Mouse (Mus musculus) G1E (cell line): Measurements from ENCODE around the gene Eif2ak3. TPM values are rescaled to one million over a fixed set of nuclear protein-coding genes. Genes with fewer than 3 reads are reported as not detected.

Source experiments
- ATAC-seq: 2 replicates; pipeline ENCODE4 v1.8.0; 2016; ENCODE audit warnings: mild to moderate bottlenecking; ENCODE audit not compliant: insufficient number of reproducible peaks, poor library complexity, low FRiP score, severe bottlenecking; ENCODE audit errors: extremely low read depth
- DNase-seq: peaks from one replicate; pipeline ENCODE4 v3.0.0; 2012; ENCODE audit warnings: low spot score
- H3K27me3 ChIP-seq: 2 replicates; pipeline ENCODE4 v1.6.1; 2012; ENCODE audit warnings: mild to moderate bottlenecking, low read length, inconsistent platforms; ENCODE audit not compliant: insufficient read depth
- H3K36me3 ChIP-seq: replicated peaks from 2 replicates; pipeline ENCODE3; 2012; ENCODE audit warnings: mild to moderate bottlenecking, inconsistent platforms
- H3K4me1 ChIP-seq: 2 replicates; pipeline ENCODE4 v1.6.1; 2012; ENCODE audit warnings: low read depth, low read length, inconsistent platforms, mixed read lengths; ENCODE audit not compliant: insufficient read depth
- H3K4me3 ChIP-seq: 2 replicates; pipeline ENCODE4 v1.5.1; 2012; ENCODE audit warnings: low read depth, mild to moderate bottlenecking, inconsistent platforms, low read length, moderate library complexity, mixed read lengths
- H3K9me3 ChIP-seq: replicated peaks from 2 replicates; pipeline ENCODE4 v1.6.1; 2012; ENCODE audit warnings: inconsistent platforms
- CTCF ChIP-seq: IDR thresholded peaks from 2 replicates; pipeline ENCODE4 v1.5.1; 2012; ENCODE audit warnings: low read depth, low read length, inconsistent platforms, mixed read lengths
- GATA1 ChIP-seq: IDR thresholded peaks from 2 replicates; pipeline ENCODE4 v1.6.1; 2012; ENCODE audit warnings: borderline replicate concordance, low read length, inconsistent platforms, mixed read lengths
- GATA2 ChIP-seq: IDR thresholded peaks from 2 replicates; pipeline ENCODE4 v1.6.1; 2012; ENCODE audit warnings: low read depth, low read length, inconsistent platforms, borderline replicate concordance
- POLR2AphosphoS5 ChIP-seq: IDR thresholded peaks from 2 replicates; pipeline ENCODE4 v1.6.1; 2012; ENCODE audit warnings: low read depth, low read length, inconsistent platforms; ENCODE audit not compliant: insufficient replicate concordance
- TAL1 ChIP-seq: conservative IDR thresholded peaks from 2 replicates; pipeline ENCODE4 v1.6.1; 2012; ENCODE audit warnings: low read depth, low read length, inconsistent platforms, mixed read lengths
- polyA plus RNA-seq: library from polyadenylated mRNA; stranded (reverse); fragments of >175 nt; gene quantifications from 2 replicates; pipeline ENCODE4 v1.2.3, GENCODE M21; 2012
- total RNA-seq, 2 experiments: library from RNA; stranded (forward) in 1 of 2; stranded (reverse) in 1 of 2; fragments of 200-1000 nt in 1 of 2; fragments of >200 nt in 1 of 2; fragmentation: Nextera tagmentation in 1 of 2; gene quantifications; 2 replicates each; pipeline ENCODE4 v1.2.3; 2014 to 2017

Eif2ak3 gene
- total and polyA plus RNA-seq, 3 experiments: 1.9 to 15.4 (median 12.0) TPM

GRCm38 (mm10) chr6:70953274-70953673 lies 109.0 kb downstream of the Eif2ak3 start:
- H3K36me3 ChIP-seq: no peaks in the 10 kb centered on the region
- no peak for ATAC-seq
- no peak for DNase-seq
- H3K4me1 ChIP-seq: no peaks in the 10 kb centered on the region
- H3K4me3 ChIP-seq: no peak overlapping the region
- peaks cover 23% of the 10 kb centered on the region for H3K27me3 ChIP-seq
- no peak for TF ChIP-seq GATA2
- TF ChIP-seq CTCF: no peak
- no peak for TF ChIP-seq POLR2AphosphoS5
- no peak for TF ChIP-seq TAL1
- TF ChIP-seq GATA1: no peak
- no peaks in the 10 kb centered on the region for H3K9me3 ChIP-seq

DNA sequence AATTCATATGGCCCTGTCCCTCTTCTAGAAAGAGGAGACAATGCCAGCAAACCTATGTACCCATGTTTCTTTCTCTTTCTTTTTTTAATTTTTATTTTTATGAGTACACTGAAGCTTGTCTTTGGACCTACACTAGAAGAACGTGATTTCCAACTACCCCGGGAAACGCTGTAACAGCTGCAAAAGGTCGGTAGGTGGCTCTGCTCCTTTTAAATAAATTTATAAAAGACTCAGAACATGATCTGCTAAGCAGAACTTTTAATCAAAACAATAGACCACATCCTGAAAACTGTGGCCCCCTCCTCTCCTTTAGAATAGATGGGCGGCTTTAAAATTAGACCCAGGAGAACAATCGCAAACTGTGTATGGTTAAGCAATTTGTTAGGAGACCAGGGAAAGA lies 109.7 kb downstream of the Eif2ak3 start:
- DNase-seq: no peak
- peaks cover 23% of the 10 kb centered on the region for H3K27me3 ChIP-seq

More for the DNA sequence above, 109.7 kb downstream of the Eif2ak3 start:
- TF ChIP-seq CTCF (no peak), POLR2AphosphoS5 (no peak), TAL1 (no peak), GATA1 (no peak), GATA2 (no peak)
- no peak for ATAC-seq
- Histone ChIP-seq H3K4me3 (no peak overlapping the region), H3K4me1 (no peaks in the 10 kb centered on the region), H3K9me3 (no peaks in the 10 kb centered on the region), H3K36me3 (no peaks in the 10 kb centered on the region)

Other genes with a start within 250 kb of the Eif2ak3 start
- gene Rpia, start 52.3 kb upstream of the Eif2ak3 start, total RNA-seq (2014; fragmentation: Nextera tagmentation): 28.2 and 41.5 TPM in 2 replicates
- gene Rpia, start 52.3 kb upstream of the Eif2ak3 start, total RNA-seq (2017): 105 and 128 TPM in 2 replicates
- gene Rpia, start 52.3 kb upstream of the Eif2ak3 start, polyA plus RNA-seq: 18.5 and 25.8 TPM in 2 replicates
- not detected in 2 replicates for gene Tex37, start 74.4 kb downstream of the Eif2ak3 start, total RNA-seq (2014; fragmentation: Nextera tagmentation)
- gene Tex37, start 74.4 kb downstream of the Eif2ak3 start, total RNA-seq (2017): 0.22 TPM in 1 of 2 replicates, not detected in the other
- gene Tex37, start 74.4 kb downstream of the Eif2ak3 start, polyA plus RNA-seq: not detected in 2 replicates
- gene Foxi3, start 112.0 kb downstream of the Eif2ak3 start, total RNA-seq (2014; fragmentation: Nextera tagmentation): not detected in 2 replicates
- not detected in 2 replicates for gene Foxi3, start 112.0 kb downstream of the Eif2ak3 start, total RNA-seq (2017)
- not detected in 2 replicates for gene Foxi3, start 112.0 kb downstream of the Eif2ak3 start, polyA plus RNA-seq